Mouse (Mus musculus): ENCODE measurements around the gene Auts2. TPM values are rescaled to one million over a fixed set of nuclear protein-coding genes. Genes with fewer than 3 reads are reported as not detected.

Auts2 gene
- total and polyA plus RNA-seq, 3 experiments: not detected

DNA sequence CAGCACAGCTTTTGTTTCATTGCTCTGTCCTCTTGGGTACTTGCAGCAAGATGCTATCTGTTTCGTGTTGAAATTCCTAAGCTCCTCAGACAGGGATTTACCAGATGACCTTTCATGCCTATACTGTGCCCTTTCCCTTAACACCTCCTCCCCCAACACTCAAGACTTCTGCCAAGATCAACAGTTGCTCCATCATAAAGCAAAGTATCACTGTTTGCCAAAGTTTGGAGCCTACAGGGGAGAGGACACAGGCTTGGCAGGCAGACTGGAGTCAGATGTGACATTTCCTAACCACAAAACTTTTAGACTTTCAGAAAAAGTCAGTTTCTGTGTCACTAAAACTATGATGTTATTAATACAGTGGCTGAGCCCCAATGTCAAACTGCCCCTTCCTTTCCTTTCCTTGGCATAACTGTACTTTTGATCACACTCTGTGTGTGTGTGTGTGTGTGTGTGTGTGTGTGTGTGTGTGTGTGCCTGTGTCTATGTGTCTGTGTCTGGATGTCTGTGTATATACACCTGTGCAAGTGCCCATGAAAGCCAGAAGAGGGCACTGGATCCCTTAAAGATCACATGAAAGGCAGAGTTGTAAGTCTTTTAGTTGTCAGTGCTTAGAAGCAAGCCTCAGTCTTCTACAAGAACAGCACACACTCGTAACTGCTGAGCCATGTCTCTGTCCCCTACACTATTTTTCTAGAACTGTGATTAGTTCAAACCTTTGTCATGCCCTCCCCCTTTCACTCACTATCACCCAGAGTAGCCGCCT, 213.8 kb downstream of the Auts2 start:
- no peaks in the 10 kb centered on the region for H3K79me2 ChIP-seq (replicated peaks; ENCODE audit: control insufficient read depth, extremely low read depth, insufficient read depth, poor library complexity, severe bottlenecking)
- no peaks in the 10 kb centered on the region for H3K27me3 ChIP-seq (replicated peaks)
- H3K27ac ChIP-seq (ENCODE audit: insufficient read depth, low read depth): no peak overlapping the region
- no peaks in the 10 kb centered on the region for H3K36me3 ChIP-seq (replicated peaks in 1 of 2; ENCODE audit: control insufficient read depth in 1 of 2, insufficient read depth in 1 of 2, low read length in 1 of 2)
- no peak overlapping the region for H3K4me2 ChIP-seq (ENCODE audit: insufficient read depth, low read depth, poor library complexity, severe bottlenecking)
- dilution Hi-C loops (cut with MboI; ENCODE audit: extremely low pct_ligation_motif_present, extremely low pct_unique_long_range_greater_than_20kb, low sequenced_read_pairs) (no loop called here), in situ Hi-C loops (cut with MboI; ENCODE audit: low pct_ligation_motif_present, low pct_unique_long_range_greater_than_20kb, low sequenced_read_pairs) (no loop called here)
- H3K9me3 ChIP-seq (replicated peaks; ENCODE audit: low read length): peaks cover 78% of the 10 kb centered on the region
- DNase-seq (ENCODE audit: extremely low read depth): no peak
- H3K4me3 ChIP-seq (replicated peaks in 1 of 3; ENCODE audit: low read depth in 2 of 3, low read length in 2 of 3, poor library complexity in 1 of 3): no peak overlapping the region
- TF ChIP-seq USF1 (IDR thresholded peaks at IDR 0.05; ENCODE audit: low read depth, low read length) (no peak), MYC (IDR thresholded peaks at IDR 0.05; ENCODE audit: low read depth, low read length) (no peak), KAT2A (IDR thresholded peaks at IDR 0.05; ENCODE audit: insufficient replicate concordance, low read length) (no peak), CTCF (conservative IDR thresholded peaks at IDR 0.05 in 1 of 2, IDR thresholded peaks at IDR 0.05 in 1 of 2; ENCODE audit: low read depth in 2 of 2, low read length in 2 of 2) (no peak), POLR2AphosphoS2 (IDR thresholded peaks at IDR 0.05; ENCODE audit: low read depth, low read length) (no peak), HCFC1 (IDR thresholded peaks at IDR 0.05; ENCODE audit: low read depth, low read length) (no peak), MAZ (IDR thresholded peaks at IDR 0.05; ENCODE audit: low read depth, low read length) (no peak), BHLHE40 (IDR thresholded peaks at IDR 0.05; ENCODE audit: low read depth, low read length) (no peak), ETS1 (conservative IDR thresholded peaks at IDR 0.05; ENCODE audit: low read depth, low read length) (no peak), E2F4 (IDR thresholded peaks at IDR 0.05; ENCODE audit: insufficient replicate concordance, low read depth, low read length) (no peak), ELF1 (IDR thresholded peaks at IDR 0.05; ENCODE audit: low read depth, low read length) (no peak)
- H3K9ac ChIP-seq (ENCODE audit: insufficient read depth, low read depth): no peak overlapping the region
- H3K4me1 ChIP-seq (ENCODE audit: control insufficient read depth in 1 of 2, insufficient read depth in 2 of 2): no peaks in the 10 kb centered on the region

DNA sequence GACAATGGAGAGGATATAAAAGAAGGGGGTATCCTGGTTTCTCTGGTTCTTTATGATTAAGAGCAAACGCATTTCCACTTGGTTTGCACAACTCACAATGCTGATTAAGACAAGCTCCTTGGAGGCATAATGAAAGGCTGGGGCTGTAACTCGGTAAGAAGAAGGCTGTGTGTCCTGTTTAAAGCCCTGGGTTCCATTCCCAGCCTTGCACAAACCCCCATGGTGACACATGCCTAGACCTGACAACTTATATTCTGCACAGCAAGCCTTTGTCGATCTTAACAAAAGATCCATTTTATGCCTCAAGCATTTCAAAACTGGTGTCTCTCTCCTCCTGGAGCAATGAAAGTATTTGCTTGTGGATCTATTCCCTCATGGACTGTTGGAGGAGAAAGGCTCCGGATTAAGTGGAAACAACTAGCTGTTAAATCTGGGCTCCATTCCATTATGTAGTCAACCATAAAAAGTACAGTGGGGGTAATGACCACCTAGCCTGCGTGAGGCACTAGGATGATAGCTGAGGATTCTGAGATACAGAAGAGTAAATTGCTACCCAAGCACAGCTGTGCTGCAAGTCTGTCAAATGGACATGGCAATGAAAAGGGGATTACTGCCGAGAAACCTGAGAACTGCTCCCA, 218.8 kb downstream of the Auts2 start:
- dilution Hi-C loops (cut with MboI; ENCODE audit: extremely low pct_ligation_motif_present, extremely low pct_unique_long_range_greater_than_20kb, low sequenced_read_pairs) (no loop called here), in situ Hi-C loops (cut with MboI; ENCODE audit: low pct_ligation_motif_present, low pct_unique_long_range_greater_than_20kb, low sequenced_read_pairs) (no loop called here)
- DNase-seq (ENCODE audit: extremely low read depth): no peak
- Histone ChIP-seq H3K27me3 (replicated peaks) (no peaks in the 10 kb centered on the region), H3K36me3 (replicated peaks in 1 of 2; ENCODE audit: control insufficient read depth in 1 of 2, insufficient read depth in 1 of 2, low read length in 1 of 2) (no peaks in the 10 kb centered on the region), H3K9ac (ENCODE audit: insufficient read depth, low read depth) (no peak overlapping the region), H3K9me3 (replicated peaks; ENCODE audit: low read length) (peaks cover 77% of the 10 kb centered on the region), H3K79me2 (replicated peaks; ENCODE audit: control insufficient read depth, extremely low read depth, insufficient read depth, poor library complexity, severe bottlenecking) (no peaks in the 10 kb centered on the region), H3K4me2 (ENCODE audit: insufficient read depth, low read depth, poor library complexity, severe bottlenecking) (no peak overlapping the region), H3K27ac (ENCODE audit: insufficient read depth, low read depth) (no peak overlapping the region), H3K4me1 (ENCODE audit: control insufficient read depth in 1 of 2, insufficient read depth in 2 of 2) (no peaks in the 10 kb centered on the region), H3K4me3 (replicated peaks in 1 of 3; ENCODE audit: low read depth in 2 of 3, low read length in 2 of 3, poor library complexity in 1 of 3) (no peak overlapping the region)
- TF ChIP-seq MAZ (IDR thresholded peaks at IDR 0.05; ENCODE audit: low read depth, low read length): no peak
- no peak for TF ChIP-seq CHD1 (IDR thresholded peaks at IDR 0.05; ENCODE audit: low read depth, low read length)
- no peak for TF ChIP-seq MYC (IDR thresholded peaks at IDR 0.05; ENCODE audit: low read depth, low read length)
- TF ChIP-seq TCF12 (IDR thresholded peaks at IDR 0.05; ENCODE audit: low read depth, low read length): no peak
- no peak for TF ChIP-seq POLR2AphosphoS2 (IDR thresholded peaks at IDR 0.05; ENCODE audit: low read depth, low read length)
- TF ChIP-seq ZKSCAN1 (IDR thresholded peaks at IDR 0.05; ENCODE audit: borderline replicate concordance, low read depth, low read length): no peak
- no peak for TF ChIP-seq GABPA (IDR thresholded peaks at IDR 0.05; ENCODE audit: insufficient replicate concordance, low read depth, low read length)
- TF ChIP-seq CTCF (conservative IDR thresholded peaks at IDR 0.05 in 1 of 2, IDR thresholded peaks at IDR 0.05 in 1 of 2; ENCODE audit: low read depth in 2 of 2, low read length in 2 of 2): no peak
- TF ChIP-seq MEF2A (IDR thresholded peaks at IDR 0.05; ENCODE audit: borderline replicate concordance, low read depth, low read length): no peak
- TF ChIP-seq ELF1 (IDR thresholded peaks at IDR 0.05; ENCODE audit: low read depth, low read length): no peak
- TF ChIP-seq KAT2A (IDR thresholded peaks at IDR 0.05; ENCODE audit: insufficient replicate concordance, low read length): no peak
- no peak for TF ChIP-seq JUND (conservative IDR thresholded peaks at IDR 0.05; ENCODE audit: low read depth, low read length)
- TF ChIP-seq ZNF384 (IDR thresholded peaks at IDR 0.05; ENCODE audit: low read depth, low read length): no peak
- no peak for TF ChIP-seq RCOR1 (conservative IDR thresholded peaks at IDR 0.05; ENCODE audit: low read depth, low read length)
- no peak for TF ChIP-seq CHD2 (IDR thresholded peaks at IDR 0.05; ENCODE audit: low read length)

Measured in CH12.LX (cell line).